Mouse (Mus musculus): ENCODE measurements at regions not wholly inside any gene's neighbourhood (a gene's known extent, or its start where the extent isn't known, plus 50 kb on each side); places are given as distances from the start of the nearest gene placed in this dataset.
"Not testable (repeated sequence)": the region's sequence is repeated elsewhere in the genome, so short reads cannot be mapped to it uniquely, and the experiment has no call there.

- DNase-seq = no peak
Measured at GRCm38 (mm10) chr4:22699561-22699960, 211.4 kb upstream of the Pou3f2 start.

- peak; percentile 49 for DNase-seq
Measured at GRCm38 (mm10) chr4:22667733-22668381, 179.7 kb upstream of the Pou3f2 start.

GRCm38 (mm10) chr4:22645616-22646015 is 157.4 kb upstream of the Pou3f2 start:
- peak; percentile 66 for DNase-seq

- no peak for DNase-seq
Measured at GRCm38 (mm10) chr4:22608922-22609321, 120.8 kb upstream of the Pou3f2 start.

DNA sequence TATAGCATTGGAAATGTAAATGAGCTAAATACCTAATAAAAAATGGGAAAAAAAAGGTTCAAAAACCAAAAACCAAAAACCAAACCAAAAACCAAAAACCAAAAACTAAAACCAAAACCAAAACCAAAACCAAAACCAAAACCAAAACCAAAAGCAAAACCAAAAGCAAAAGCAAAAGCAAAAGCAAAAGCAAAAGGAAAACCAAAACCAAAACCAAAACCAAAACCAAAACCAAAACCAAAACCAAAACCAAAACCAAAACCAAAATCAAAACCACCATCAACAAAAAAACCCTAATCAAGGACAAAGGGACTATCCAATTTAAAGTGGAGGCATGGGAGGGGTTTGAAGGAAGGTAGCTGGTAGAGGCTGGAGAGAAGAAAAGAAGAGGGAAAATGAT is 114.0 kb upstream of the Pou3f2 start:
- DNase-seq = not testable (repeated sequence)

- no peak for DNase-seq
Measured at GRCm38 (mm10) chr4:22587162-22587561, 99.0 kb upstream of the Pou3f2 start.

GRCm38 (mm10) chr4:22565959-22566358 is 77.8 kb upstream of the Pou3f2 start:
- DNase-seq = no peak

DNA sequence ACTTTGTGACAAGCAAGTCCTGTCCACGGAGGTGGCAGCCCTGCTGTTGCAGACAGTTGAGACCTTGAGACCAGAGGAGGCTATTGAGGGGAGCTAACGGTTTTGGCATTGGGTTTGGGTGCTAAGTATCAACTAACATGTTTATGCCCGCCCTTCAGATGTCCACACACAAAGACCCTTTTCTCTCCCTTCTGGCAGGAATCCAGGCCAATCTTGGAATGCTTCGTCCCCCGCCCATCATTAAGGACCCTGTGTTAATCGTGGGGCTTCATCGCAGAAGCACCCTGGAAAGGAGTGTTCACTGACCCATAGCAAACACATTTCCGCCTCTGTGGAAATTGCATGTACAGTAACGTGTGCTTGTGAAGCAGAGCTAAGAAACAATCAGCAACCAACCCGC is 76.4 kb upstream of the Pou3f2 start:
- peak; percentile 13 for DNase-seq
